Mouse (Mus musculus) 3134 (cell line): ENCODE measurements around the gene Map2k5.

ENCODE experiments used
- DNase-seq: peaks from one replicate; pipeline ENCODE4 v3.0.0-alpha.2; 2011; ENCODE audit warnings: low spot score; ENCODE audit not compliant: insufficient read length; ENCODE audit errors: extremely low read depth

The Map2k5 gene

DNA sequence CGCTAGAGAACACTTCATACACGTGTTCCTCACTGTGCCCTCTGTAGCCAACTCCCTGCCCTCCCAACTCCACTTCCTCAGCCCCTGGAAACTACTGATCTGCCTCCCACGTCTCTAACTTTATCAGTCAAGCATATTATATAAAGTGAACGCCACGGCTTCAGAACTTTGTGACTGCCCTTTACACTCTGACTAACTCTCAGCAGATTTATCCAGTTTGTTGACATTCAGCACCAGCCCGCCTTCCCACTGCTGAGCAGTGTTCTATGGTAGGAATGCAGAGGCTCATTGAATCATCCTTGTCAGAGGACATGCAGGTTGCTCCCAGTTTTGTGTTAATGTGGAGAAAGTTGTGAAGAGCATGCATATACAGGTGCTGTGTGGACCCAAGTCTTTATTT is 103.9 kb downstream of the Map2k5 start:
- no peak for DNase-seq

DNA sequence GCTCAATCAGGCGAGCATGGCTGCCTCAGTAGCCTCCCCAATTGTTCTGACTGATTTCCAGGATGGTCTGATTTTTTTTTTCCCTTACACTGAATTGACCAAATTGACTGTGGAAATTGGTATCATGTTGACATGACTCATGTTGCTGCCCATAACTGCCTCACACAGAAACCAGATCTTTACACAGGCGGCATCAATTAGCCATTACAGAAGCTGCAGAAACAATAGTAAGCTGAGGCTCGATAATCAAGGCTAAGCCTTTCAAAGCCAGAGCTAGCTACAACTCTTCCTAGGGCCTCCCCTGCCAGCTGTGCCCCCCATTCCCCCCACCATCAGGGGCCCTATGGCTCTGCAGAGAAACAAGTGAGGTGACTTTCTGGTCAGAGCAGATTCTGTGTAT is 107.9 kb downstream of the Map2k5 start:
- no peak for DNase-seq

DNA sequence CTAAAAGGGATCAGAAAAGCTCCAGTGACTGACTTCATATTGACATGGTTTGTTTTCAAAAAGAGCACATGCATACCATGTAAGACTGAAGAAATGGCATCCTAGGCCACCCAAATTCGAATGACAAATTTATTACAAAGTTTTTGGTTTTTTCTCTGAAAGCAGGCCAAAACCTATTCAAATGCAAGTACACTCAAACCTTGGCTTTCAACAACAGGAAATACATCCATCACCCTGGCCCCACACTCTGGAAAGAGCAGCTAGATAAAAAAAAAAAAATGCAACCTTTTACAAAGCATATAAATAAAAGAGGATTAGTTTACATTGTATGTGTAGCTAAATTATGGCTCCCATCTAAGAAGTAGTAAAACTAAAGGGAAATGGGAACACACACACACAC is 114.5 kb downstream of the Map2k5 start:
- DNase-seq, result no peak

DNA sequence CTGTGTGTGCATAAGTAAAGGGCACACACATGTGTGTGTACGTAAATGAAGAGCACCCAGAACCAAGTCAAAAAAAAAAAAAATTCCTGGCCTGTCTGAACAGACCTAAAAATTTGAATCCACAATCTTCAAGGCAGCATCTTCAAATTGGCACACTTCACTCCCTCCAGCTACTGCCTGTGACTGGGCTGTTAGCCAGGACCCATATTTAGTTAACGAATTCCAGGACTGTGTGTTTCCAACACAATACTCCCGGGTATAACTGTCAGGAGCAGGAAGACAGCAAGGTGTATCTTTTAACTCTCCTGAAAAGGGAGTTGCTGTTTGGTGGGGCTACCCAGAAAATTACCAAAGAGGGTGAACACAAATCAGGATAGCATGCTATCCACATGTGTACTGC is 118.9 kb downstream of the Map2k5 start:
- no peak for DNase-seq

DNA sequence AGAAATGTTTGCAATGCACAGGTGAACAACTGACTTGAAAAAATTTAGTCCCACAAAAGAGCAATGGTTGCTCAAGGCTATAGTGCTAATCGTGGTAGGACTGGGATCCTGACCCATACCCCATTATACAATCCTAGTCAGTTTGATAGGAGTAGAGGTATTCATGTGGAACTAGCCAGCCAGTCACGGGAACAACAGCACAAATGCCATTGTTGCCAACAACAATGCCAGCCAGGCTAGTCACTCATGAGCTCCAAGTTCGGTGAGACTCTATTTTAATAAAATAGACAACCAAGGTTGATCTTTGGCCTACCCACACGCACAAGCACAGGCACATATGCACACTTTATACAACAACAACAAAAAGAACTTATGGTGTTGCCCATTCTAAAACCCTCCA is 120.0 kb downstream of the Map2k5 start:
- DNase-seq, result no peak

DNA sequence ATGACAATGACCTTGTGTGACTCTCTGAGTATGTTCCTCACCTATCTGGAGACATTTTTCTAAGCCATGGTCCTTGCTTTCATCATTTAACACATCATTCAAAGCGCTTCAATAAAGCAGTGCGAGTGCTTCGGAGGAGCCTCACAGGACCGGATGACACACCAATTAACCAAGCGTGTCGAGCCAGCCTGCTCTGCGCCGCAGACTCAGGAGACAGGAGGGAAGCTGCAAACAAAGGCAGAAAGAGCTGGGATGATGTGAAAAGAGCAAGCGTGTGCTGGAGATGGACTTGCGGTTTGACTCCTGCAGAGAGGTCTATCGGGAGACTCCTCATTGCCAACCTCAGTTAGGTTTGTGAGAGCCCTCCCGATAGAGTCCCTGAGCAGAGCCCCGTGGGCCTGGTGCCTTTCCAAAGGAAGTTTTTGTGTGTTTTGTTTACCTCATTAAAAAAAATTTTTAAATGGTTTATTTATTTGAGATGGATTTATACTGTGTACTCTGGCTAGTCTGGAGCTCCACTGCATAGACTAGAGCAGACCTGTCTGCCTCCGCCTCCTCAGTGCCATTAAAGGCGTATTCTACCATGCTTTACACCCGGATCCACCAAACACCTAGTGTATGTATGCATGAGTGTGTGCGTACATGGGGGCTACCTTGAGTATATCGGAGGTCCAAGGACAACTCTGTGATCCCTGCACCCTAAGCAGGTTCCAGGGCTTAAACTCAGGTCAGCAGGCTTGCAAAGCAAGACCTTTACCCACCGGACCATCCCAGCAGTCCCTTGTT is 126.7 kb downstream of the Map2k5 start:
- DNase-seq, result no peak

DNA sequence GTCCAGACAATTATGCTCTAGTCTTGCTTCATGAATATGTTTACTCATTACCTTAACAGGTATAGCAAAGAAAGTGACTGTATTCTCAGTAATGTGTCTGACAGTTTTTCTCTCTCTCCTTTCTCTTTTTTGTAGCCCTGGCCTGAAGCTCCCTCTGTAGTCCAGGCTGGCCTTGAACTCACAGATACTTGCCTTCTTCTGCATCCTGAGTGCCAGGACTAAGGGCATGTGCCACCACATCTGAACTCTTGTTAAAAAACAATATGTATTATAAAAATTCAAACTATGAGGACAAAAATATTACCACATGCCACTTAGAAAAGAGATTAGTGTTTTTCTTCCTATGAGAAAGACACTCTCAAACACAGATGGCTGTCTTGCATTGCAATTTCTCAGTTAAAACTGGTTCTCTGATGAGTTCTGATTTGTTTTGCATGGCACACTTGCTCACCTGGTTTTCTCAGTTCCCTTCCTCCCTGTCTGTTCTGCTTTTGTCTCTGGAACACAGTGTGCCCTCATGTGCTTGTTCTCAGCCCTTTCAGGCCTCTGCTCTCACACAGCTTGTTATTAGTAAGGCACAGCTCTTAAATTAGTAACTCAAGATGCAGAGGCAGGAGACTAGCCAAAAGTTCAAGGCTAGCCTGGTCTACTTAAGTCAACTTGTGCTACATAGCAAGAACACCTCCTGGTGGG is 129.5 kb downstream of the Map2k5 start:
- DNase-seq, result no peak

DNA sequence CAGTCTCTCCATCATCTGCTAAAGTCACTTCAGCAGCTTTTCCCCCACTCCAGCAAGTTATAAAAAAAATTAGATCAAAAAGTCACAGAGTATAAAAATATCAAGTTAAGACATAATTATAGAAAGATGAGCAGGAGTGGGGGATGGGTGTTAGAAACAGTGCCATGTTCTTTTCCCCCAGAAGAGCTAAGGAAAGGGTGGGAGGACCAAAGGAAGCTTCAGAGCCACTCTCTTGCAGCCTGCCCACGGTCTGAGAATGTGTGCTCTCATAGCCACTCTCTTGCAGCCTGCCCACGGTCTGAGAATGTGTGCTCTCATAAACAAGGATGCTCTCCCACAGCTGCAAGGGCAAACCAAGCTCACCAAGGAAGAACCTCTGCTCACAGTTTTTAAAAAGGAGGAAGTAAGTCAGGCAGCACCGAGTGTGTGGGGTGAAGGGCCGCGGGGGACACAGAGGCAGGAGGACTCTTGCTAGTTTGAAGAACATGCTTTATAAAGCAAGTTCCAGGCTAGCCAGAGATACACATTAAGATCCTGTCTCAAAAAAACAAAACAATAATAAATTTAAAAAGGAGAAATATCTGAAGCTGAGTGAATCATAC is 131.0 kb downstream of the Map2k5 start:
- no peak for DNase-seq

DNA sequence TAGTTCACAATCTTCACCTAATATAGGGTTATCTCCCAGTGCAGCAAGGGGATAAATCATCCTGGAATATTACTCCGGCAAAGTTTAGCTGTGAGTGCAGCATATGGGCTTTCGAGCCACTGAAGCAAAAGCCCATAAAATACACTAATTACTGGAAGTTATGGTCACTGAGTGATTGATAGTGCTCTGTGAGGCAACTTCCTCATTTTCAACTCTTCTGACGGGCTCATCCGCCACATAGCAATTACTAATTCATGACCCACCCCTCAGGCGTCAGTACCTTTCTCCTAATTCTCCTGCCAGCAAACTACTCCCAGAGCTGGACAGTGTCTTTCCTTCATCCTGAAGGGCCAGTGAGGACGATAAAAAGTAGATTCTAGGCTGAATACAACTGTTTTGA is 135.7 kb downstream of the Map2k5 start:
- DNase-seq, result no peak

DNA sequence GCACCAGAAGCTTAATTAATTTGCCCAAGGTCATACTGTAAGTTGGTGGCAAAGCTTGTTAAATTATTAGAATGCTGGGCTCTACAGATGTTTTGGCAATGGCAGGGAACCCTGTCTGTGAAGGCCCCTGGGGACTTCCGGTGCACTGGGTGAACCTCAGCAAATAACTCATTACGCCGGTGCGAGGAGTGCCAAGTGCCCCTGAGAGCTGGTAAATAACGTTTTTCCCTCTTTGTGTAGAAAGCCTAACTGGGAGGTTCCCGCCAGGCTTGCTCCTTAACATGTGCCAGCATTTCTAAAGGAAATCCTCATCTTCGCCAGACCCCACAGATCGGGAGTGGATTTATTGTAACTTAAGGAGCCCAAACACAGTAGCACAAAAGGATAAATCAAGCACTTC is 136.5 kb downstream of the Map2k5 start:
- no peak for DNase-seq

DNA sequence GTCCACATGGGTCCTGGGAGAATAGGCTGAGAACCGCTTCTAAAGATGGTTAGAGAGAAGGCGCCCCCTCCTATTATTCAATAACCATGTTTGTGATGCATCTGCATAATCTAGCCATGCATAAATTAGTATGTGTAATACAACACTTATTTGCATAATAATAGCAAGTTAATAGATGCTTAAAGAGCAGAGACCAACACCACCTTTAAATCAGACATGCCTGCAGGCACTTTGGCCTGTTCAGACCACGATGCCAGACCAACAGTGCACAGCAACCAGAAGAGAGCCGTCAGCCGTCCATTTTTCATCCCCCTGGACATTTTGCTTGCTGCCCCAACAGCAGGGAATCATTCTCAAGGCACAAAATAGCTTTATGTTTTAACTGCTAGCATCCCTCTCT is 143.3 kb downstream of the Map2k5 start:
- no peak for DNase-seq

DNA sequence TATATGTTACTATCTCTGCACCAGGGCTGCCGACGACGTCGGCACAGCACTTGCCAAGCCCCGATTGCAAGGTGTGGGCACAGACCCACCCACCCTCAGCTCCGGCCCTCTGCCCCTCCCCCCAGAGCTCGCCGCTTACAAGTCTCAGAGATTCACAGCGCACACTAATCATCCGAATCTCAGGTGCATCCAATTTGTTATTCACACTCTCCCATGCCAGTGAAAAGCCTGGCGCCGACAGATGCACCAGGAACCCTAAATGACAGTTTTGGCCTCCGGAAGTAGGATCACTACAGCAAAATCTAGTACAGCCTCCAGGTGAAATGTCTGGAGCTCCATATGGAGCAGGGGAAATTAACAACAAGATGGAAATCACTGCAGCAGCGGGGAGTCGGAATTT is 147.4 kb downstream of the Map2k5 start:
- no peak for DNase-seq

DNA sequence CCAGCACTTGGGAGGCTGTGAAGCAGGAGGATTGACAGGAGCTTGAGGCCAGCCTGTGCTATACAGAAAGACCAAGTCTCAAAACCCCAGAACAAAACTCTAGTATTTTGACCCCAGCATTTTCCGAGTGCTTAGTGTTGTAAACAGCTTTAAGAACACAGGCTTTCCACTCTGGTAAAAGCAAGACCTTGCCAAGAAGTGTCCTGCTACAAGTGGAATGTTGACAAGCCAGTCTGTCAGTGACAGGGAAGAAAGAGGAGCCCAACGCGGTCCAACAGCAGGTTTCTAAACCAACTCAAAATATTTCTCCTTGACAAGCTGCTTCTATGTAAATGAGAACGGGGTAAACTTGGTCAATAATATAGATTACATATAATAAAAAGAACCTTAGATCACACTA is 148.6 kb downstream of the Map2k5 start:
- DNase-seq, result no peak

DNA sequence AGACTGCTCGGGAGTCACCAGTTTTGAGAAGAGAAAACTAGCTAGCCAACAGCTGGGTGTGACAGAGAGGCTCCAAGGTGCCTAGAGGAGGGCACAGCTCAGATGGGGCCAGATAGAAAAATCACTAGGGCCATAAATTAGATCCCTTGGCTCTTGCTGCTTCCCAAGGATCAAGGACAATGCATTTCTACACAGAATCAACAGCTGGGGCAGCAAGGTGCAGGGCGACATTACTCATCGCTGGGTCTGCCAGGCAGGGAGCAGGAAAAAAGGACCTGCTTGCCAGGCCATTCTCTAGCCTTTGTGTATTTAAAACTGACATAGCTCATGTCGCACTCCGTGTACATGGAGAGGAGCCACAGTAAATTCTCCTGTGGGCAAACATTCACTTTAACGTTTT is 155.5 kb downstream of the Map2k5 start:
- DNase-seq, result no peak

DNA sequence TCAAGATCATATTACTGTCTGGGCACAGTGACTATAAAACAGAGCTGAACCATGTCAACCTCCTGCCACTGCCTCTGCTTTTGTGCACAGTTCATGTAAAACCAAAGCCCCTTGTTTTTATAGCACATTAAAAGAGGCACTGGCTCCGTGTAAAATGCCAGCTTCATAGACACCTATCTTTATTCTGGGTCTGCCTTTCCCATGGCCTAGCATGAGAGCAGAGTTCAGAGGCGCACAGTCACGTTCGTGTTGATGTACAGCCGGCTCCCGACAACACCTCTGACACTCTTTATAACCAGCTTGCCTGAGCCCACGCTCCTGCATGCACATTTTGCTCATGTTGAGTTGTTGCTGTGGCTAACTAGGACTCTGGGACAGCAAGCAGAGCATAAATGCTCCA is 157.9 kb downstream of the Map2k5 start:
- DNase-seq, result no peak

DNA sequence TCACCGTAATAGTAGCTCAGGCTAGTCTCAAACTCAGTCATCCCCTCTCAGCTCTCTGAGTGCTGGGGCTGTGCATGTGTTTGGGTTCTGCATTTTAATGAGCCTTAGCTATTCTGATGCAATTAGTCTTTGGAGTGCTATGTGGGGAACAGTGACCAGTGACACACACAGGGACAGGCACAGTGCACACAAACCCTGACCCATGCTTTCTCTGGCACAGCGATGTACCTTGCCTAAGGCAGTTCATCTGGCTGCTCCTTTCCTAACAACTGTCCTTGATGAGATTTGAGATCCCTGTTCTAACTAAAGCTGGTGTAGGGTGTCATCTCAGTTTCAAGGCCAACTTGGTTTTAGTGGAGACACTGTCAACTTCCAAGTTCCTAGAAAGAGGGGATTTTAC is 162.7 kb downstream of the Map2k5 start:
- no peak for DNase-seq

DNA sequence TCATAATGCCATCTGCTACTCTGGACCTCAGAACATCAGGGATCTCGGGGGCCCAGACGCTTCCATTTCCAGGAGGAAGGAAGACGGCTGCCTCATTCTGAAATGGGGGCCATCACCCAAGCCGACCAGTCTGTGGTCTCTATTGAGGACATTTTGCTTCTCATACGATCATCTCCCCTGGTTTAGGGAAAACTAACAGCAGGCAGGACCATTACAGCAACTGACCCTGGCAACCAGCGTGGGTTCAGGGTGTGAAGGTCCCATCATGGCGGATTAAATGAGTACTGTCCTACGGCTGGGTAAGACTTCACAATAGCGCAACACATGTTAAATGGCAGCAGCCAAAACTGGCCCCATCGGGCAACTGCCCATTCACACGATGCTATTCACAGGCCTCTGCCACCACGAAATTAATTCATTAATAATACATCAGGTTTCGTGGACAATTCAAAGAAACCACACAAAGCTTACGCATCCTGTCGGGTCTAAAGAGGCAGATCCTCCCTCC is 170.9 kb downstream of the Map2k5 start:
- DNase-seq, result no peak

DNA sequence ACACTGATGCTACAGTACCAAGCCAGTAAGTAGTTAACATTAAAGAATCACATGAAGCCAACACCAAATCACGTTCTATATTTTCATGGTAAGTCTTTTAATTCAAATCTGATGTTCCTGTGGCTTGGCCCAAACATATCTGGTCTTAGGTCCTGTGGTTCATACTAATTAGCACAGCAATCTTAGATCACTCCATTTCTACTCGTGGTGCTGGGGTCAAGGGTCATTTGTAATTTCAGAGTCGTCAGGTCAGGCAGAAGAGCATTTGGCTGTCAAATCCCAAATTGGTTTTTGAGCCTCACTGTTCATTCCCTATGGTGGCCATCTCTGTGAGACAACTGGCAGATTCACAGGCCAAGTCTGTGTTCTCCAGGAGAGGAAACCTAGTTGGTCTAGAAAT is 174.2 kb downstream of the Map2k5 start:
- DNase-seq, result no peak

DNA sequence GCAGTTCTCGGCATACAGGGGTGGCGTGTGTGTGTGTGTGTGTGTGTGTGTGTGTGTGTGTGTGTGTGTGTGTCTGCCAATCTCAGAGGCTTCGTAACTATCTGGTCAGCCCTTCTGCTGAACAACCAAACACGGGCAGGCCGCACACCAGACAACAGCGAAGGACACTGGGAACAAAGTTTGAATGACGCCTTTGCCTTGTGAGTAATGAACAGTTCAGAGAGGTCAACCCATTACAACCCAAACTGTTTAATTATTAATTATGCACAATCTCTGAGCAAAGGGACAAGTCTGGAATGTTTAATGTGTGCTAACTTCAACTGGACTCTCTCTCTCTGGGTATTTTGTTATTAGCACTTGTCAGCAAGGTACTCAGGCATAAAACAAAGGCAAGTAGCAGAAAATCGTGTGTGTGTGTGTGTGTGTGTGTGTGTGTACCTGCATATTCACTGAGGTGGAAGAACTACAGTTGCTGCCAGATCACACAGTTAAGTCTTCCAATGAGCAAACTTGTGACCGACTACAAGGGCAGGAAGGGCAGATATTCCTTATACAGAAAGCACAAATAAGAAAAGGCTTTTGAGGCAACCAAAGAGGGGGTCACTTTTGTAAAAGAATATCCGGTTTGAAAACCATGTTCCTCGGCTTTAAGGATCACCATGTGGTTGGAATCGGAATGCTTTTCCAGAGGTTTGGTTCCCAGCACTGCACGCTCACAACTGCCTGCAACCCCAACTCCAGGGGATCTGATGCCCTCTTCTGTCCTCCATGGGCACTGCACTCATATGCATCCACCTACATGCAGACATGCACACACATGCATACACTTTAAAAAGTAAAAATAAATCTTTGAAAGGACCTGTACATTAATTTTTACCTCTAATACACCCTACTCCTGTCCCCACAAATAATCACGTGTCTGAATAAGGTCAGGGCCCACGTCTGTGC is 176.1 kb downstream of the Map2k5 start:
- no peak for DNase-seq

DNA sequence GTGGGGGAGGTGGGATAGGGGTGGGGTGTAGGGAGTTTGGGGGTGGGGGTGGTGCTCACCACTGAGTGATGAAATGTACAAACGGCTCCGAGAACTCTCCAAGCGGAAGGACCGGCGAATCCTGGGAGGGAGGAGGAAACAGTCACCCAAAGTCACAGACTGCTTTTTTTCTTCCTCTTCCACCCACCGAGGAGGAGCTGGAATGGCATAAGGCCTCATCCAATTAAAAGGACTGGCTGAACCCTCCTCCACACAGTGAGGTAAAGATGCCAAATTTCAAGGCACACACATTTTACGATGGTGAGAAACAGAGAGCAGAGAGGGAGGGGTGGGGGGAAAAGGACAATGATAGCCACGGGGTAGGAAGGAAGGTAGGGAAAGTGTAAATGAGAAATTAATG is 180.4 kb downstream of the Map2k5 start:
- DNase-seq, result no peak
